Mouse (Mus musculus) ES-E14 (cell line): ENCODE data around the gene Aff1.

Source experiments
- CHD2 ChIP-seq: IDR thresholded peaks from 2 replicates; pipeline ENCODE4 v1.6.1; 2014; ENCODE audit warnings: mild to moderate bottlenecking, low read depth, low read length, inconsistent platforms
- HCFC1 ChIP-seq: IDR thresholded peaks from 2 replicates; pipeline ENCODE4 v1.6.1; 2012; ENCODE audit warnings: low read length, inconsistent platforms, borderline replicate concordance; ENCODE audit not compliant: insufficient read depth
- MAFK ChIP-seq: IDR thresholded peaks from 2 replicates; pipeline ENCODE4 v1.6.1; 2014; ENCODE audit warnings: mild to moderate bottlenecking, low read depth, low read length, inconsistent platforms; ENCODE audit not compliant: insufficient read depth
- ZNF384 ChIP-seq: IDR thresholded peaks from 2 replicates; pipeline ENCODE4 v1.6.1; 2012; ENCODE audit warnings: low read depth, low read length, inconsistent platforms

DNA sequence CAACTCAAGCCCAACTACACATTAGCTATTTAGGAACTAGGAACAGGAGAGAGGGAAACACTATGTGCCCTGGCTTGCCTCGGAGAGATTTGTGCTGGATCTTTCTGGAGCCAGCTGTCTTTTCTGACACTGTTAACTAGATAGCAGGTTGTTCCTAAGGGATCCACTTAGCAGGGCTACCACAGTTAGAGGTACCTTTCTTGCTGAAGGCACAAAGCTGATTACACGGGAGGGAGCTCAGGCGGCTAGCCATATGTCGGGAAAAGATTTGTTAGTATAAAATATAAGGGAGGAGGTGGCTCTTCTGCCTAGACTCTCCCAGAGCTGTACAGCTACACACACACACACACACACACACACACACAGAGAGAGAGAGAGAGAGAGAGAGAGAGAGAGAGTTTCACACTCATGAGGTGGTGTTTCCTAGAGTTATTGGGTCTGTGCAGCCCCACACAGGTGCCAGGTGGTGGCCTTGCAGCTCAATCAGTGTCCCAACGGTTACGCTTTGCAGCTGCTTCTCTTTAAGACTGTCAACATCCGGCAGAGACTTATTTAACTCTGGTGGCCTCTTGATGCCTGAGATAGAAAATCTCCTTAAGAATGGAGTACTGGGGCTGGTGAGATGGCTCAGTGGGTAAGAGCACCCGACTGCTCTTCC is 34.2 kb downstream of the Aff1 start:
- TF ChIP-seq ZNF384 (no peak), MAFK (no peak), HCFC1 (no peak), CHD2 (no peak)
